Mouse (Mus musculus) adrenal gland, adult (tissue): Measurements from ENCODE around the gene Cd300lg.

Experiments
- DNase-seq, 2 experiments: peaks; one replicate each; pipeline ENCODE4 v3.0.0; 2022 to 2023; ENCODE audit warnings: low spot score in 1 of 2; ENCODE audit not compliant: inconsistent age in 2 of 2

Cd300lg gene

DNA sequence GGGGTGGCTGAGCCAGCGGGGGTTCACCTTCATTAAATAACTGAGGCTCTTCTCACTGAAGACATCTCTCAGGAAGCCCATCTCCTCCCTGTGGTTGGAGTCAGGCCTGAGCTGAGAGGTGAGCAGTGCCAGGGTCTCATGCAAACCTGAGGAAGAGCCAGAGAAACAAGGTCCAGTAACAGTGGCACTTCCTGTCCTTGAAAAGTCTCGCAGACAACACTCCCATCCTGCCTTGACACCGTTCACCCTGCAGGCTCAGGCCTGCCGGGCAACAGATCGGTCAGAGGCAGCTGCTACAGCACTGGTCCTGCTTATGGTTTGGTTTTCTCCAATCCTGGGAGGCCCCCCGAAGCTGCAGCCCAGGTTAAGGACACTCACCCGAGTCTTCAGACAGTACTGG lies 16.0 kb upstream of the Cd300lg start:
- DNase-seq = peak; percentile 39 to 58

DNA sequence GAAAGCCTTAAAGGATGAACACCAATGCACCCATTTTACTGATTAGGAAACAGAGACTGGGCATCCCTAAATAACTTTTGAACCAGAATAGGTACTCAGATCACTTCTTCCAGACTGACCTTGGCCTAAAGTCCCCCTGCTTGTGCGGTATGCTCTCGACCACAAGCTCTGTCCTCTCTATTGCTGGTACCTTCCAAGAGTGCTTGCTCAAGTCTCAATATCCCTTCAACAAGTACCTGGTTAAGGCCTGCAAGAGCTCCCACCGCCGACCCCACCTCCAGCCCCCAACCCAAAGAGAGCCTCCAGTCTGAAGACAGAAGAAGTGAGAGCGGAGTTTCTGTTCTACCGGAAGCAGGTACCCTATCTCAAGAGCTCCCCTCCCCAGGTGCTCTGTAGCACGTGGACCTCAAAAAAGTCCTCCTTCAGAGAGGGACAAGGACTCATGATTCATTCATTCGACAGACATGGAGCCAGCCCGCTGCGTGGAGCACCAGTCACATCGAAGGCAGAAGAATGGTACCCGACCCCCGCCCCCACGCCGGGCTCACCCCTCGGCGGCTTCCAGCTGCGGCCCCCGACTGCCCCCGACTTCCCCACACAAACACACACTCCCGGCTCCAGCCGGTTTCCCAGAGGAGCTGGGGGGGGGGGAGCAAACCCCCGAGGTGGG lies 15.2 kb upstream of the Cd300lg start:
- DNase-seq = peak; percentile 61 to 76

DNA sequence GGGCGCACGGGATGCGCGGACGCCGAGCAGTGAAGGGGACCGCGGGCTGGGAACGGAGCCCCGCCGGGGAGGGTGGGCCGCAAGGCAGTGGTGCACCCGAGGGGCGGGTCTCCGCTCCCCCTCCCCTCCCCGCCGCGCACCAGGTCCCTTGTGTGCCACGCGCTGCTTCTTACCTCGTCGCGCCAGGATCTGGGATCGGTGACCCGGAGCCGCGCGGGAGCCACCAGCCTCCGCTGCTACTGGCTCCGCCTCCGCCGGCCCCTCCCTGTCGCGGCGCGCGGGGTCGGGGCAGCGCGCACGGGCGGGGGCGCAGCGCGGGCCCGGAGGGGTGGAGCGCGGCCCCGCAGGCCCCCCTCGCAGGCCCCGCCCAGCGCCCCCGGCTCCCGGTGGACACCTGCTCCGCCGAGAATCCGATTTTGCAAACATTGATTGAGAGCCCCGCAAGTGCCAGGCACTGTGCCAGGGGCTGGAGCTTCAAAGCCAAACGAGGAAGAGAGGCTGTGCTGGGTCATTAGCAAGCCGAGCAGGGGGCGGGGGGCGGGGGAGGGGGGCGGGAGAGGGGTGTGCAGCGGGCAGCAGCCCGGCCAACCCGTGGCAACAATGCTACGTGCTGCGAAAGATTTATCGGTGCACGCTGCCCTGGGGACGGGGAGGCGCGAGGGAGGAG lies 14.5 kb upstream of the Cd300lg start:
- peak; percentile 90 to 93 for DNase-seq

DNA sequence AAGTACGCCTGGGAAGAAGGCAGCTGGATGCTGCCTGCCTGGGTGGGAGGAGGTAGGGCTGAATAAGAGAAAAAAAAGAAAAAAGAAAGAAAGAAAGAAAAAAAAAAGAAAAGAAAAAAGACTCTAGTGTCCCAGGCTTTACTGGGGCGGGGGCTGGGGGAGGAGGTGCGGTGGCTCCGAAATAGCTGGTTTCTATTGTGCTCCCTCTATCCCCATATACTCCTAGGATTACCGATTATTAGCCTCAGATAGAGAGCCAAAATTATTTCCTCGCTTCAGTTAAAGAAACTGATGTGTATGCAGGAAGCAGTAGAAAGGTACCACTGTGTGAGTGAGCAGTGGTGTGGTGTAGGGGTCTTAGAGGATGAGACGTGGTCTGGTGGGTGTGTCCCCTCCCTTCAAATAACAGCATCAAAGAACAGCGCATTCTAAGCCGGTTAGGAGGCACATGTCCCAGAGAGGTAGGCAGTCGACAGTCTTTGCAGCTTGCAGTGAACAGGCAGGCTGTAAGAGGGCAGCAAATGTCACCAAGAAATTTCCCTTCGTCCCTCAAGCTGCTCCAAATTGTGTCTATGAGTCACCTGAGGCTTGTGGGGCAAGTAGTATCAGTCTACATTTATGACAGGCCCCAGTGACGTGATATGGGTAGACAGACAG lies 13.8 kb upstream of the Cd300lg start:
- peak; percentile 68 to 75 for DNase-seq

DNA sequence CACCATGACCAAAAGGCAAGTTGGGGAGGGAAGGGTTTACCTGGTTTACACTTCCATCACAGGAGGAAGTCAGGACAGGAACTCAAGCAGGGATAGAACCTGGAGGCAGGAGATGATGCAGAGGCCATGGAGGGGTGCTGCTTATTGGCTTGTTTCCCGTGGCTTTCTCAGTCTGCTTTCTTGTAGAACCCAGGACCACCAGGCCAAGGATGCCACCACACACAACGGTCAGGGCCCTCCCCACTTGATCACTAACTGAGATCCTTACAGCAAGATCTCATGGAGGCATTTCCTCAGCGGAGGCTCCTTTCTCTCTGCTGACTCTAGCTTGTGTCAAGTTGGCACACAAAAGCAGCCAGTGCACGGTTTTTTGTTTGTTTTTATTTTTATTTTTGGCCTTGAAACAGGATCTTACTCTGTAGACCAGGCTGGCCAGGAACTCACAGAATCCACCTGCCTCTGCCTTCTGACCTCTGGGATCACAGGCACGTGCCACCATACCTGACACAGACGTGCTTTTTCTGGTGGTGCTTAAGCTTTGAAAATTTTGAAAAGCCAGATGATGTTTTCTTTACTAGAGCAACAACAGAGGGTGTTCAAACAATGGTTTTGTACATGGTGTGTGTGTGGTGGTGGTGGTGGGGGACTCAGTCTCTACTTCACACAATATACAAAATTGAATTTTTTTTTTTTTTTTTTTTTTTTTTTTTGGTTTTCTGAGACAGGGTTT lies 13.1 kb upstream of the Cd300lg start, which contains the start of gene Mpp3:
Gene Mpp3, minus strand, starts transcription at position 375 of the 730 bp plus-strand sequence.
- DNase-seq = no peak

DNA sequence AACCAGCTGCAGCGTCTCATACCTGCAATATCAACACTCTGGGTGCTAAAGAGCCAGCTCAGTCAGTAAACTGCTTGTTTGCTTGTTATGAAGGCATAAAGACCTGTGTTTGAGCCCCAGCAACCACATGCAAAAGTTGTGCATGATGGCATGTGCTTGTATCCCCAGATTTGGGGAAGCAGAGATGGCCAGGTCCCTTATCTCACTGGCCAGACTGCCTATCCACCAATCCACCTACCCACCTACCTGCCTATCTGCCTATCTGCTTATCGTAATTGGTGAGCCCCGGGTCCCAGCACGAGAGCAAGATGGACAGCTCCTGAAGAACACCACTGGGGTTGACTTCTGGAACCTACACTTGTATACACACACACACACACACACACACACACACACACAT lies 12.0 kb upstream of the Cd300lg start:
- no peak for DNase-seq

DNA sequence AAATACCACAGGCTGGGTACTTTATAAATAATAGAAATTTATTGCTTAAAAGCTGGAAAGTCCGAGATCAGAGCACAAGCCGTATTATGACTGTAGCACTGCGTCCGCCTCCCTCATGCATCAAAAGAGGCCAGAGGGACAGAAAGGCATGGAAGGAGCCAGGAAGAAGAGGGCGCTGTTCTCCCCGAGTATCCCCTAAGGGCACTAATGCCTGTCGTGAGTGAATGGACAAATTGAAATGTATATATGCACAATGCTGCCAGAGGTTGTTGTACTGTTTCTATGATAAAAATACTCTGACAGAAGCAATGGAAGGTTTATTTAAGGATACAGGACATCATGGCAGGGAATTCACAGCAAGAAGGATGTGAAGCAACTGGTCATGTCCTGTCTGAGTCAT lies 11.3 kb upstream of the Cd300lg start:
- no peak for DNase-seq

DNA sequence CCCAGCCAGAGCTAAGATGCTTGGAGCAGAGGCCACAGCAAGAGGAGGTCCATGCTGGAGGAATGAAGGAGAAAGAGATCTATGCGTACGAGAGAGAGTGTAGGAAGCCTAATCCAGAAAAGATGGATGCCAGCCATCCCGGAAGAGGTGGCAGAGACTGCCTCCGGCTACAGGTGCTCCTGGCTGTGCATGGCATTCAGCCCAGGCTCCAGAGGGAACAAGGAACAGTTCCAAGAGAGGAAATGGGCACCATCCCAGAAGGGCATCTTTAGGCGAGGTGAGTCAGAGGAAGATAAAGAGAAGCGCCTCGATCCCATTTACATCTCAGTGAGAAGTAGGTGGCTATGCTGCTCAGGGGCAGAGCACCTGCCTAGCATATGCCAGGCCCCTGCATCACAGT lies 10.2 kb upstream of the Cd300lg start:
- peak; percentile 56 to 63 for DNase-seq

DNA sequence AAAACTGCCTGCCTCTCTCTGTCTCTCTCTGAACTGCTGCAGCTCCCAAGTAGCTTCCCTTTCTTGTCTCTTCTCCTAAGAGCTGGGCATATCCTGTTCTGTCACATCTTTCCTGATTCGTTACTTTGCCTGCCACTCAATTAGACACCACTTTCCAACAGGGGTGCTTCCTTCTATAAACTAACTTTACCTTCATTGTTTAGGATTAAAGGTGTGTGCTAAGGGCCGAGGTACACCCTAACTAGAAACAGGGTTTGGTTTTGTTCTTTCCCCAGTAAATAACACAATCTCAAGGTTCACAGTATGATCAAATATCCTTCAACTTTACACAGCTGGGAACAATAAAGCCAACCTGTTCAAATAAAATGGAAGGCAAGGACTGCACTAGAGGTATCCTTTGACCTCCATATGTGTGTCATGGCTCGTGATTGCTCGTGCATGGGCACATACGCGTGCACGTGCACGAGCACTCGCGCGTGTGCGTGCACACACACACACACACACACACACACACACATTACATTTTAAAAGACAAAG lies 8.2 kb upstream of the Cd300lg start:
- DNase-seq = no peak

DNA sequence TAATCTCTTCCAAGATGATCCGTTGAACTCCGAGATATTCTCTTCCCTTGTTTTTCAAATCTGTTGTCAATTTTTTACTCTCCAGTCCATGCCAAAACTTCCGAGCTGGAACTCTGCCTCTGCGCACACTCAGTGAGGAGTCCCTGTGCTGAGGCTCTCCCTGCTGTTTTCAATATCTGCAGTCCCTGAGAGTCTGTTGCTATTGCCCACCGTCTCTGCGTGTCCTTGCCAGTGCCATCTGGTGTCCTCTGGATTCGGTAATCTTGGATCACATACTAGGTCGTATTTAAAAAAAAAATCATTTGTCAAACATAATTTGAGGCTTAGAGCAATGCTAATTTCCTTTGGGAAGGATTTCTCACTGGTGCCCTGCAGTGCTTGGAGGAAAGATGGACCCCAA lies 6.4 kb upstream of the Cd300lg start:
- no peak for DNase-seq

DNA sequence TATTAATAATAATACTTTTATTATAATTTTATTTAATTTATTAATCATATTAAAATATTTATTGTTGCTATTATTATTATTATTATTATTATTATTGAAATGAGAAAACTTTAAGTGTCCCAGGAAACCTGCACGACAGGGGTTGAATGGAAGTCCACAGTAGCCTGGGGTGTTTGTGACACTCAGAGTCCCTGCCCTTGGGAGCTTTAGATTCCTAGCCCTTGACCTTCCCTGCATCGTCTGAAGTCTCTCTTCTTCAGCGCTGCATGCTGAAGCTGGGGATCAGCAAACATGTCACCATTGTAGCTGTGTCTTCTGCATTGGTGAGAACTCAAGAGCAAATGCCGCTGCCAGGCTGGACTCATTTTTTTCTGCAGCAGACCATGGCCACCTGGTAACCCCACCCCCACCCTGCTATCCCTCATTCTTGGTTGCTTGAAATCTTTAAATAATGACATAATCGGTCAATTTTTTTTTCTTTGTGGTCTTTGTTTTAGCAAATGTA lies 5.8 kb upstream of the Cd300lg start:
- no peak for DNase-seq

DNA sequence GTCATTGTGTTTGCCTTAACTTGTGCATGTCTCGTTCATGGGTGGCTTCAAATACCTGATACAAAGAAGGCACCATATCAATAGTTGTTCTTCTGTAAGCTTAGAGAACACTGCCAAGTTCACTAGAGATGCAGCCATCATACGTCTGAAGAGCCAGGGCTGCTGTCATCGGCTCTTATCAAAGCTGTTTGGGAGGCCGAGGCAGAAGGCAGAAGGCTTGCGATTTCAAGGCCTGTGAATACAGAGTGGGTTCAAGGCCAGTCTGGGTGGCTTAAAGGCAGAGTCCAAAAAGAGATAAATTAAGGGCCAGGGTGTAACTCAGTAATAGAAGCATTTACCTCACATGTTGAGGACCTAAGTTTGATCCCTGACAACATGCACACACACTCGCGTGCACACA lies 5.0 kb upstream of the Cd300lg start:
- DNase-seq = peak; percentile 64 to 69

DNA sequence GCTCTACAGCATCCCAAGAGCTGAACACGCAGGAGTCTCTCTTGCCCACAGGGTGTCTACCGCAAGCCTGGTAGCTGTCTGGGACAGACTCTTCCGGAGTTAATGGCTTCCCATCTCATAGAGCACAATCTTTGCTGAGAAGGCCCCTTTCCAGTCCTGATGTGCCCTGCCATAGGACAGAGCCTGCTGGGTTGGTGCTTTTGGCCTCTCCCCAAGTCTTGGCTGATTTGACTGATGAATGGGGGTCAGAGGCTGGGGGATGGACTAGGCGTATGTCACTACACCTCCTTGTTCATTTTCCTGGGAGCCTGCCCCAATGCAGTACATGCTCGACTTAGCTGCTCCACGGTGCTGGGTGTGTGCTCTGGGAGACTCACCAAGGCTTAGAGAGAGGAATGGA lies 3.5 kb upstream of the Cd300lg start:
- no peak for DNase-seq

DNA sequence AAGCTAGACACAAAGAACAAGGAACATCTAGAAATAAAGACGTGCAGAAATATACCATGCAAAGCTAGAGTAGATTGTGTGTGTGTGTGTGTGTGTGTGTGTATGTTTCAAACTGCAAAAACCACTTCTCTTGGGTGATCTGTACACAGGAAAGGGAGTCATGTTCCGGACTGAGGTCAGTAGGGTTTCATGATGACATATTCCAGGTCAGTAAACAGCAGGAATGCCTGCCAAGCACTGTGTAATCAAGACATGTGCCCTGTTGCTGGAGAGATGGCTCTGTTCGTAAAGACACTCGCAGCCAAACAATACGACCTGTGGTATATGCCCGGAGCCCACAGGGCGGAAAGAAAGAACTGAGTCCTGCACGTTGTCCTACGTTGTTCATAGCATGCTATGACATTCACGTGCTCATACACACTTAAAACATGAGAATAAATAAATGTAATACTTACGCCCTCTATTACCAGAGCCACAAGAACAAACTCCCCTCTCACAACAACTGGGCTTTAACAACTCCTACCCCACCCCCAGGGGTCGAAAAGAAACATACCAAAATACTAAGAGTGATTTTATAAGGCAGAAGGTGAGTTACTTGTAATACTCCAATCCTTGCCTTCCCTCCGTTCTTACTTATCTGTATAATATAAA lies 1.7 kb upstream of the Cd300lg start:
- peak in 1 of 2 experiments; percentile 54 for DNase-seq

DNA sequence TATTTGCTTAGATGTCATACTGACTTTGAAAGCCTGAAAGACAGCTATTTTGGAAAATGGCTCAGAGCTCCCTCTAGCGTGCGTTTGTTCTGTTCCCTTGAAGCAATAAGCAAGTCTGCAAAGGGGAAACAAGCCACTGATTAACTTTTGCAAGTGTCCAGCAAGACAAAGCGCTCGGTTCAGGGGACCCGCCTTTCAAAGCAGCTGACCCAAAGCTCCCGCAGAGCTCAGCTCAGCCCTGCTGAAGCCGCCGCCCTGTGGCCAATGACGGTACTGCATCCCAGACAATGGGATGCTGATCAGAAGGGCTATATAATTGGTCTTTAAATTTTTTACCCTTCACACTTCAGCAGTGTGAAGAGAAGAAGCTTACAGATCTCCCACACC lies 1.2 kb upstream of the Cd300lg start:
- peak; percentile 90 to 96 for DNase-seq

DNA sequence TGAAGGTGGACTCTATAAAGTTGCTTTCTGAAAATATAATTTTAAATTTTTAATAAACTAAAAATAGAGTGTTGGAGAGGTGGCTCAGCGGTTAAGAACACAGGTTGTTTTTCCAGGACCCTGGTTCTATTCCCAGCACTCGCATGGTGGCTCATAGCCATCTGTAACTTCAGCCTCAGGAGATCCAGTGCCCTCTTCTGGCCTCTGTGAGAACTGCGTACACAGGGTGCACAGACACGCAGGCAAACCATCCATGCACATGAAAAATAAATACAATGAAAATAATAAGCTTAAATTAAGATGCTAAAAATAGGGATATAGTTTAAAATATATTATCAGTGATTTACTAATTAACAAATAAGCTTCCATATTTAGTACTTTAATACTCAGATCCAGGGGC lies 663 bp upstream of the Cd300lg start:
- DNase-seq = no peak

DNA sequence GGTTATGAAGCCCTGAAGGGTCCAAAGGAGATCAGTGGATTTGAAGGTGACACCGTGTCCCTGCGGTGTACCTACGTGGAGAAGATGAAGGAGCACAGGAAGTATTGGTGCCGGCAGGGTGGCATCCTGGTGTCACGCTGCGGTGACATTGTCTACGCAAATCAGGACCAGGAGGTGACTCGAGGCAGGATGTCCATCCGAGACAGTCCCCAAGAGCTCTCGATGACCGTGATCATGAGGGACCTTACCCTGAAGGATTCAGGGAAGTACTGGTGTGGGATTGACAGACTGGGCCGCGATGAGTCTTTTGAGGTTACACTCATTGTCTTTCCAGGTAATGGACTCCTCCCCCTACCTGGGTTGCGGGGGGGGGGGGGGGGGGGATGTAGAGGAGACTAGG lies 1.7 kb downstream of the Cd300lg start:
- DNase-seq = peak in 1 of 2 experiments; percentile 30

DNA sequence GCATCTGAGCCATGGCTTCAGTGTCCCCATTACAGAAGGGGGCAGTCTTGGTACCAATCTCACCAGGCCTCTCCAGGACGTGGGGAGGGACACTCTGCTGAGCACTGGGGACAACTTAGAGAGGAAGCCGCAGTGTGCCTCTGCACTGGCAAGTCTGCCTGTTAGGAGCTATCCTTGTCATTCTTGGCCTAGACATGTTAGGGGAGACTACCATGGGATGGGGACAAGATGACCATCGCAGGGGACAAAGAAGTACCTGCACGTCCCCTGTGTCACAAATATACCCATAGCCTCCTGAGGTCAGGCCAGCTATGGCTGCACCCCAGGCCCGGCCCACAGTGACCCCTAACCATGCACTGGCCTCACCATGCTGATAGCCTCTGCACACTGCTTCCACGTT lies 2.1 kb downstream of the Cd300lg start:
- DNase-seq = peak in 1 of 2 experiments; percentile 9

DNA sequence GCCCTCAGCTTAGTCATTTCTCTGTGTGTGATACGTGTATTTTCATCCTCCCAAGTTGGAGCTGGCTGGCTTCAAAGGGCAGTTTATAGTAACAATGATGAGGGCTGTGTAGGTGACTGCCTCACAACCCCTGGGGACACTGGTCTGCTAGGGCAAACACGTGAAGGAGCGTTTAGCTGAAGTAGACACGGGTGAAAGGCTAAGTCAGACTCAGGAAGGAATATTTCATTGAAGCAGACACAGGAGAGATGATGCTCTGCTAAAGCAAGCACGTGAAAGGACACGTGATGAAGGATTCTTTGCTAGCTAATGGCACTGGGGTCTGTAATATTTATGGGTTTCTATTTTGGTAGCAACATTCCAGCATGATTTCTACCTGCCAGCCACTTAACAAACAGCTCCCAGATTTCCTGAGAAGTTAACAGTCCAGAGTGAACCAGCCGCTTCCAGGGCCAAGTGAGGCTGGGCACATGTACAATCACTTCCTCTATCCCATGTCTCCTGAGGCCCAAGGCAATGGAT lies 3.4 kb downstream of the Cd300lg start:
- peak; percentile 43 to 68 for DNase-seq

DNA sequence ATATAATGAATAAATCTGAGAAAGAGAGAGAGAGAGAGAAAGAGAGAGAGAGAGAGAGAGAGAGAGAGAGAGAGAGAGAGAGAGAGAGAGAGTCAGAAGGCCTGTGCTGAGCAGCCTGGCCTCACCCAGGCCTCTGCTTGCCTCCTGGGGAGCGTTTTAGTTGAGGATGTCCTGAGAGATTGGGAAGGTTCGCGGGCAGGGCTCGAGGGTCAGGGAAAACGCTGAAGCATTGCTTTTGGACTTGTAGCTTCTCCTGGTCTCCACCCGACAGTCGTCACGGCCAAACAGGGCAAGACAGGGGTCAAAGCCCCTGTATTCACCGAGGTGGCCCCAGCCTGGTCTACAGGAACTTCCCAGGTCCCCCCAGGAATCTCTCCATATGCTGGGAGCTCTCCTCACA lies 5.3 kb downstream of the Cd300lg start:
- no peak for DNase-seq
